Mouse (Mus musculus) forebrain, embryonic 11.5 days (tissue): ENCODE data around the gene Sdccag8. TPM values are rescaled to one million over a fixed set of nuclear protein-coding genes. Genes with fewer than 3 reads are reported as not detected.

Source experiments
- ATAC-seq: fragments of 200-750 bp; cut with Nextera tagmentation; replicated peaks from 2 replicates; pipeline ENCODE4 v1.8.0; 2017; ENCODE audit warnings: moderate TSS enrichment; ENCODE audit not compliant: low FRiP score
- DNase-seq: peaks from one replicate; pipeline ENCODE4 v3.0.0-alpha.2; 2017; ENCODE audit warnings: low spot score
- H3K27ac ChIP-seq: fragments of 300-500 bp; sonication (generic); 2 replicates; pipeline ENCODE4 v1.5.1; 2014; ENCODE audit warnings: low read depth, low read length
- H3K27me3 ChIP-seq: fragments of 300-500 bp; sonication (generic); 2 replicates; pipeline ENCODE4 v1.6.1; 2014; ENCODE audit warnings: mild to moderate bottlenecking, low read length, mixed read lengths; ENCODE audit not compliant: control insufficient read depth, insufficient read depth
- H3K36me3 ChIP-seq: fragments of 300-500 bp; sonication (generic); 2 replicates; pipeline ENCODE4 v1.6.1; 2014; ENCODE audit warnings: mild to moderate bottlenecking, low read length, moderate library complexity, mixed read lengths; ENCODE audit not compliant: control insufficient read depth, insufficient read depth
- H3K4me1 ChIP-seq: fragments of 300-500 bp; sonication (generic); replicated peaks from 2 replicates; pipeline ENCODE4 v1.6.1; 2014; ENCODE audit warnings: low read length, mixed read lengths; ENCODE audit not compliant: control insufficient read depth, insufficient read depth
- H3K4me2 ChIP-seq: fragments of 300-500 bp; sonication (generic); 2 replicates; pipeline ENCODE4 v1.6.1; 2014; ENCODE audit warnings: low read depth, mild to moderate bottlenecking, low read length, moderate library complexity, mixed read lengths; ENCODE audit not compliant: severe bottlenecking
- H3K4me3 ChIP-seq: fragments of 300-500 bp; sonication (generic); 2 replicates; pipeline ENCODE4 v1.5.1; 2014; ENCODE audit warnings: low read depth, low read length
- H3K9ac ChIP-seq: fragments of 300-500 bp; sonication (generic); 2 replicates; pipeline ENCODE4 v1.6.1; 2014; ENCODE audit warnings: low read length
- H3K9me3 ChIP-seq: fragments of 300-500 bp; sonication (generic); 2 replicates; pipeline ENCODE4 v1.6.1; 2016; ENCODE audit warnings: low read length, mixed read lengths; ENCODE audit not compliant: control insufficient read depth
- WGBS: fragments of 180-500 bp; shearing (Covaris S2); extraction: QIAGEN DNeasy Blood & Tissue Kit; methylation state at CpG from one replicate; pipeline ENCODE4 v1.1.7; 2014; 5-methylcytosine and 5-hydroxymethylcytosine counted together
- polyA plus RNA-seq: library from polyadenylated mRNA; unstranded; fragments of >200 nt; fragmentation: Nextera tagmentation; extraction: Ambion mirVana; gene quantifications from 2 replicates; pipeline ENCODE4 v1.2.1, GENCODE M21; 2014

The Sdccag8 gene
- polyA plus RNA-seq, 1 experiment from 2014 or later = 21.1 TPM

GRCm38 (mm10) chr1:176945175-176945540 lies 130.7 kb downstream of the Sdccag8 start:
- 89% methylated on average over 12 of the region's 12 CpGs for WGBS
- H3K4me3 ChIP-seq = no peak overlapping the region
- no peak overlapping the region for H3K9ac ChIP-seq
- no peak overlapping the region for H3K4me2 ChIP-seq
- no peak for ATAC-seq
- no peaks in the 10 kb centered on the region for H3K36me3 ChIP-seq
- H3K27me3 ChIP-seq = no peaks in the 10 kb centered on the region
- H3K4me1 ChIP-seq = peaks cover 11% of the 10 kb centered on the region; the same call in 1 of the 2 replicates
- H3K9me3 ChIP-seq = no peaks in the 10 kb centered on the region
- DNase-seq = no peak
- no peak overlapping the region for H3K27ac ChIP-seq

- peak; percentile 57 for ATAC-seq
Observed at GRCm38 (mm10) chr1:176946031-176946795, 131.8 kb downstream of the Sdccag8 start.

GRCm38 (mm10) chr1:176946796-176947181 lies 132.3 kb downstream of the Sdccag8 start:
- Histone ChIP-seq H3K4me1 (peaks cover 13% of the 10 kb centered on the region; the same call in 1 of the 2 replicates), H3K9ac (no peak overlapping the region), H3K27ac (no peak overlapping the region), H3K27me3 (no peaks in the 10 kb centered on the region), H3K36me3 (no peaks in the 10 kb centered on the region), H3K4me3 (no peak overlapping the region), H3K4me2 (no peak overlapping the region), H3K9me3 (no peaks in the 10 kb centered on the region)
- WGBS = 48% methylated on average over 7 of the region's 7 CpGs
- DNase-seq (no peak), ATAC-seq (peak; percentile 43)

More at GRCm38 (mm10) chr1:176946031-176946795, 131.8 kb downstream of the Sdccag8 start:
- Histone ChIP-seq H3K27ac (0 out of 2 replicates have a peak overlapping the region, but pooled peaks have one; percentile 34), H3K4me1 (peaks cover 11% of the 10 kb centered on the region; the same call in 1 of the 2 replicates), H3K36me3 (no peaks in the 10 kb centered on the region), H3K9me3 (no peaks in the 10 kb centered on the region), H3K4me2 (no peak overlapping the region), H3K27me3 (no peaks in the 10 kb centered on the region), H3K4me3 (no peak overlapping the region), H3K9ac (no peak overlapping the region)
- DNase-seq = no peak
- 63% methylated on average over 11 of the region's 11 CpGs for WGBS

GRCm38 (mm10) chr1:176948861-176949260 lies 134.4 kb downstream of the Sdccag8 start:
- Histone ChIP-seq H3K27ac (no peak overlapping the region), H3K9ac (no peak overlapping the region)
- DNase-seq = no peak

GRCm38 (mm10) chr1:176949320-176949719 lies 134.9 kb downstream of the Sdccag8 start:
- no peaks in the 10 kb centered on the region for H3K9me3 ChIP-seq
- no peak overlapping the region for H3K4me3 ChIP-seq
- H3K4me1 ChIP-seq = peaks cover 14% of the 10 kb centered on the region; the same call in 1 of the 2 replicates
- H3K27me3 ChIP-seq = no peaks in the 10 kb centered on the region
- no peak for DNase-seq
- no peaks in the 10 kb centered on the region for H3K36me3 ChIP-seq
- no peak overlapping the region for H3K4me2 ChIP-seq
- no peak overlapping the region for H3K9ac ChIP-seq
- ATAC-seq = no peak
- H3K27ac ChIP-seq = no peak overlapping the region
- 87% methylated on average over 6 of the region's 6 CpGs for WGBS

More at GRCm38 (mm10) chr1:176948861-176949260, 134.4 kb downstream of the Sdccag8 start:
- ATAC-seq = no peak
- Histone ChIP-seq H3K9me3 (no peaks in the 10 kb centered on the region), H3K4me1 (peaks cover 14% of the 10 kb centered on the region; the same call in 1 of the 2 replicates), H3K4me2 (no peak overlapping the region), H3K36me3 (no peaks in the 10 kb centered on the region), H3K27me3 (no peaks in the 10 kb centered on the region), H3K4me3 (no peak overlapping the region)
- WGBS = 51% methylated on average over 6 of the region's 6 CpGs

- no peak for ATAC-seq
- H3K9me3 ChIP-seq = no peaks in the 10 kb centered on the region
- H3K36me3 ChIP-seq = no peaks in the 10 kb centered on the region
- H3K4me2 ChIP-seq = no peak overlapping the region
- no peak for DNase-seq
- no peaks in the 10 kb centered on the region for H3K27me3 ChIP-seq
- H3K9ac ChIP-seq = no peak overlapping the region
- 90% methylated on average over 6 of the region's 6 CpGs for WGBS
- no peak overlapping the region for H3K27ac ChIP-seq
- no peak overlapping the region for H3K4me3 ChIP-seq
- H3K4me1 ChIP-seq = peaks cover 14% of the 10 kb centered on the region; the same call in 1 of the 2 replicates
Observed at GRCm38 (mm10) chr1:176950061-176950460, 135.6 kb downstream of the Sdccag8 start.

GRCm38 (mm10) chr1:176951836-176952235 lies 137.4 kb downstream of the Sdccag8 start:
- Histone ChIP-seq H3K27me3 (no peaks in the 10 kb centered on the region), H3K4me1 (peaks cover 6% of the 10 kb centered on the region; the same call in 1 of the 2 replicates), H3K9me3 (no peaks in the 10 kb centered on the region), H3K4me3 (no peak overlapping the region), H3K27ac (no peak overlapping the region), H3K9ac (no peak overlapping the region), H3K36me3 (no peaks in the 10 kb centered on the region), H3K4me2 (no peak overlapping the region)
- 0 out of 2 replicates have a peak, but pooled peaks have one; percentile 18 for ATAC-seq
- WGBS = 28% methylated on average over 7 of the region's 7 CpGs
- no peak for DNase-seq

GRCm38 (mm10) chr1:176958311-176958710 lies 143.9 kb downstream of the Sdccag8 start:
- no peaks in the 10 kb centered on the region for H3K36me3 ChIP-seq
- no peak overlapping the region for H3K4me3 ChIP-seq
- H3K9ac ChIP-seq = no peak overlapping the region
- DNase-seq (no peak), ATAC-seq (no peak)
- no peaks in the 10 kb centered on the region for H3K27me3 ChIP-seq
- no peaks in the 10 kb centered on the region for H3K4me1 ChIP-seq
- no peak overlapping the region for H3K4me2 ChIP-seq
- 88% methylated on average over 2 of the region's 2 CpGs for WGBS
- no peaks in the 10 kb centered on the region for H3K9me3 ChIP-seq
- no peak overlapping the region for H3K27ac ChIP-seq

- Histone ChIP-seq H3K27me3 (no peaks in the 10 kb centered on the region), H3K4me1 (no peaks in the 10 kb centered on the region), H3K9ac (no peak overlapping the region), H3K4me3 (no peak overlapping the region), H3K27ac (no peak overlapping the region), H3K36me3 (no peaks in the 10 kb centered on the region), H3K4me2 (no peak overlapping the region), H3K9me3 (no peaks in the 10 kb centered on the region)
- WGBS = 98% methylated on average over 10 of the region's 10 CpGs
- no peak for DNase-seq
- no peak for ATAC-seq
Observed at GRCm38 (mm10) chr1:176961716-176962115, 147.3 kb downstream of the Sdccag8 start.
